Mouse (Mus musculus): ENCODE data around the gene Cxcl17. TPM values are rescaled to one million over a fixed set of nuclear protein-coding genes. Genes with fewer than 3 reads are reported as not detected.
"Not testable (repeated sequence)": the region's sequence is repeated elsewhere in the genome, so short reads cannot be mapped to it uniquely, and the experiment has no call there.

The Cxcl17 gene
- polyA plus RNA-seq, 1 experiment from 2014 or later: 0.18 TPM

DNA sequence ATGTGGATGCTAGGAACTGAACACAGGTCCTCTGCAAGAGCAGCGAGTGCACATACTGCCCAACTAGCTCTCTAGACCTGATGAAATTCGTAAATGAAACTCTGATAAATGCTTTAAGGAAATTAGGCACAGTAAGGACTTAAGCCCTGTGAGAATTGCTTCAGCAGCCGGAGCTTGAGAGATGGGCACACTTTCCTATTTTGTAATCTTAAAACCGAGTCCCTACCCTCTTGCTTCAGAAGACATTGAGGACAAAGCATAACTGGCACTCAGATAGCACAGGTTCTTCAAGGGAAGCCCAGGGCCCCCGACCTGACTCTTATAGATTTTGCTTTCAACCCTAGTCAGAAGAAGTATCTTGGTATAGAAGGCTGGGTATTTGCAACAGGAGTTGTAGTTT is 14.5 kb upstream of the Cxcl17 start:
- no peak overlapping the region for H3K4me2 ChIP-seq (ENCODE audit: low read depth, low read length)
- H3K4me3 ChIP-seq (ENCODE audit: low read length): no peak overlapping the region
- H3K36me3 ChIP-seq (ENCODE audit: control insufficient read depth, insufficient read depth, low read length): no peaks in the 10 kb centered on the region
- H3K27me3 ChIP-seq (replicated peaks; ENCODE audit: control insufficient read depth, insufficient read depth, low read length): no peaks in the 10 kb centered on the region
- no peaks in the 10 kb centered on the region for H3K9me3 ChIP-seq (ENCODE audit: control insufficient read depth, low read length)
- WGBS: 84% methylated on average over 5 of the region's 5 CpGs
- no peak overlapping the region for H3K9ac ChIP-seq (ENCODE audit: low read depth, low read length)
- no peaks in the 10 kb centered on the region; the same call in 1 of the 2 replicates for H3K4me1 ChIP-seq (ENCODE audit: control insufficient read depth, insufficient read depth, low read length)
- H3K27ac ChIP-seq (ENCODE audit: low read length): no peak overlapping the region
- ATAC-seq: no peak

DNA sequence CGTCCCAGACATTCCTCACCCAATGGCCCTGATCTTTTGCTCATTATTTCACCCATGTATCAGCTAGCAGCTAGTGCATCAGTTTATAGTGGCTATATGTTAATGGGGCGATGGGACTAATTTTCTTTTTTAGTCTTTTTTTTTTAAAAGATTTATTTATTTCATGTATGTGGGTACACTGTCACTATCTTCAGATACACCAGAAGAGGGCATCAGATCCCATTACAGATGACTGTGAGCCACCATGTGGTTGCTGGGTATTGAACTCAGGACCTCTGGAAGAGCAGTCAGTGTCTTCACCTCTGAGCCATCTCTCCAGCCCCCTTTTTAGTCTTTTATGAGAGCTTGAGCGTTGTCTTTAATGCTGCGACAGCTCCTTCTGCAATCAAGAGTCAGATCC is 13.7 kb upstream of the Cxcl17 start:
- not testable (repeated sequence) for ATAC-seq; H3K4me3 ChIP-seq (ENCODE audit: low read length); H3K36me3 ChIP-seq (ENCODE audit: control insufficient read depth, insufficient read depth, low read length); H3K9me3 ChIP-seq (ENCODE audit: control insufficient read depth, low read length); H3K27me3 ChIP-seq (replicated peaks; ENCODE audit: control insufficient read depth, insufficient read depth, low read length); H3K27ac ChIP-seq (ENCODE audit: low read length); H3K4me2 ChIP-seq (ENCODE audit: low read depth, low read length); H3K4me1 ChIP-seq (ENCODE audit: control insufficient read depth, insufficient read depth, low read length); H3K9ac ChIP-seq (ENCODE audit: low read depth, low read length)
- 91% methylated on average over 4 of the region's 4 CpGs for whole genome bisulfite sequencing

DNA sequence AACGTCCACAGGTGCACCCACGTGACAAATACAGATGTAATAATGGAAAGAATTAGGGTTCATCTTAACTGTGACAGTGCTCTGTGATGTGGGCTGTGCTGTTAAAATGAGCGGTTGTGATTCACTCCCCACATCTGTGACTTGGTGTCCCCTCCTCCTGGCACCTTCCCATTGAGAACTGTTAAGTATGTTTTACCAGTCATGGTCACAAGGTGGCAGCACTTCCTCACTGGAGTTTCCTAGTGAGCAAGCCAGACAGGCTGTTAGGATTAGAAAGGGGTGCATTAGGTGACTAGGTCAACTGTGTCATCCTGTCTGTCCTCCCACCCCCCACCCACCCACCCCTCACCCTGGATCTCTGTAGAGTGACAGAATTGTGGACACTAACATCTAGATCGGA is 11.7 kb upstream of the Cxcl17 start:
- no peaks in the 10 kb centered on the region for H3K36me3 ChIP-seq (ENCODE audit: control insufficient read depth, insufficient read depth, low read length)

DNA sequence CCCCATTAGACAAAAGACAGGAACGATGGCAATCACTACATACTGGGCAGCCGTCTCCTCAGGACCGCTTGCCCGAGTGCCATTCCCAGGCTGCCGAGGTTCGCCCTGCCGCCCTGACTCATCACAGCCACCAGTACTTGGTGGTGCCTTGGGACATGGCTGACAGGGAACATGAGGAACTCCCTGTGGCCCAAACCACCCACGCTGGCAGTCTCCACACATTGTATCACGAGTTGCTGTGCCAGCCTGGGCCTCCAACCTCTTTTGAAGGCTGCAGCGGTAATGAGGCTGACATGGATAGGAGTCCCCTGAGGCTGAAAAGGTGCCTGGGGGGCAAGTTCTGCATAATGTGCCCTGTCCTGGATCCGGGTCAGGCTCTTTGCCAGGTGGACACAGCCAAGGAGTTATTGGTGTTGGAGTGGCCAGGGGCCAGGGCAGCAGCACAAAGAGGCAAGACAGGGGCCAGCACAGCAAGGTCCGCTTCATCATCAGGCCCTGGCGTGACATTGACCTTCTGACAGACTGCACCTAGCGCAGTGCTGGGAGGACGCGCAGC is 9.7 kb upstream of the Cxcl17 start:
- H3K4me1 ChIP-seq (ENCODE audit: control insufficient read depth, insufficient read depth, low read length): no peaks in the 10 kb centered on the region
- no peaks in the 10 kb centered on the region for H3K36me3 ChIP-seq (ENCODE audit: control insufficient read depth, insufficient read depth, low read length)
- no peaks in the 10 kb centered on the region for H3K9me3 ChIP-seq (ENCODE audit: control insufficient read depth, low read length)
- 81% methylated on average over 16 of the region's 16 CpGs for WGBS
- no peak overlapping the region for H3K9ac ChIP-seq (ENCODE audit: low read depth, low read length)
- no peak overlapping the region for H3K4me2 ChIP-seq (ENCODE audit: low read depth, low read length)
- no peaks in the 10 kb centered on the region for H3K27me3 ChIP-seq (replicated peaks; ENCODE audit: control insufficient read depth, insufficient read depth, low read length)
- ATAC-seq: no peak
- no peak overlapping the region for H3K27ac ChIP-seq (ENCODE audit: low read length)
- no peak overlapping the region for H3K4me3 ChIP-seq (ENCODE audit: low read length)

More for the DNA sequence above, 11.7 kb upstream of the Cxcl17 start:
- H3K4me2 ChIP-seq (ENCODE audit: low read depth, low read length): no peak overlapping the region
- peak; percentile 50; the same call in 1 of the 2 replicates for ATAC-seq
- no peaks in the 10 kb centered on the region for H3K9me3 ChIP-seq (ENCODE audit: control insufficient read depth, low read length)
- H3K27ac ChIP-seq (ENCODE audit: low read length): no peak overlapping the region
- no peak overlapping the region for H3K9ac ChIP-seq (ENCODE audit: low read depth, low read length)
- no peaks in the 10 kb centered on the region for H3K27me3 ChIP-seq (replicated peaks; ENCODE audit: control insufficient read depth, insufficient read depth, low read length)
- no peak overlapping the region for H3K4me3 ChIP-seq (ENCODE audit: low read length)
- WGBS: 40% methylated on average over 4 of the region's 4 CpGs
- H3K4me1 ChIP-seq (ENCODE audit: control insufficient read depth, insufficient read depth, low read length): no peaks in the 10 kb centered on the region

DNA sequence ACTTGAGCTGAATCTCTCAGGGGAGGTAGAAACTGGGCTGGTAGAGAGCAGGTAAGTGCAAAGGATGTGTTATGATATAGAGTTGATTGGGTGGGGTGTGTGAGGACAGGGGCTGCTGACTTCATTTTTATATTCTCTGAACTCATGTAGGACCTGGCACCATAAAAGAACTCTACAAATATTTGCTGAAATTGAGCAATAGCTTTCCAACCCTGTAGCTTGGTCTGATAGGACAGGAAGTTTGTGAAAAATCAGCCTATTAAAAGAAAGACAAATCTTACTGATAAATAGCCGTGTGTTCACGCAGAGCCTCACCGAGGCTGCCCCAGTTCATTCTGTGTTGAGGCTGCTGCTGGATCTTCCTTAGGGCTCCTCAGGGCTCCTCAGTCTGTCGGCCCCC is 7.3 kb upstream of the Cxcl17 start:
- WGBS: 65% methylated on average over 4 of the region's 4 CpGs
- H3K9ac ChIP-seq (ENCODE audit: low read depth, low read length): no peak overlapping the region
- no peaks in the 10 kb centered on the region for H3K27me3 ChIP-seq (replicated peaks; ENCODE audit: control insufficient read depth, insufficient read depth, low read length)
- no peak overlapping the region for H3K27ac ChIP-seq (ENCODE audit: low read length)
- H3K9me3 ChIP-seq (ENCODE audit: control insufficient read depth, low read length): no peaks in the 10 kb centered on the region
- no peaks in the 10 kb centered on the region for H3K4me1 ChIP-seq (ENCODE audit: control insufficient read depth, insufficient read depth, low read length)
- H3K4me2 ChIP-seq (ENCODE audit: low read depth, low read length): no peak overlapping the region
- H3K36me3 ChIP-seq (ENCODE audit: control insufficient read depth, insufficient read depth, low read length): no peaks in the 10 kb centered on the region
- H3K4me3 ChIP-seq (ENCODE audit: low read length): no peak overlapping the region
- ATAC-seq: no peak

DNA sequence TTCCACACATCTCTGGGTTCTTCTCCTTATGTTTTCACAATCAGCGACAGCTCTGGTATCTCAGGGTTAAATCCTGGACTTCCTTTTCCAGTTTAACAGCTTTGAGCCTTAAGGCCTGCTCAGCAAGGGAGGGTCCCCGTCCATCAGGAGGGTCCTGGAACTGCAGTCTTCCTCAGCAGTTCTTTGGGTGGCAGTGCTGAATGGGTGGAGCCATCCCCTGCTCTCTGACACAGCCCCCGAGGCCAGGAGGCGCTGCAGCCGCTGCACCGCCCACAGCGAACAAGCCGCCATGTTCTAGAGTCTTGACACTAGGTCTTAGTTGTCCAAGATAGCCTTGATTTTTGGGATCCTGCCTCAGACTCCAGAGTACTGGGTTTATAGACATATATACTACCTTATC is 6.8 kb upstream of the Cxcl17 start:
- no peaks in the 10 kb centered on the region for H3K36me3 ChIP-seq (ENCODE audit: control insufficient read depth, insufficient read depth, low read length)
- H3K27me3 ChIP-seq (replicated peaks; ENCODE audit: control insufficient read depth, insufficient read depth, low read length): no peaks in the 10 kb centered on the region
- H3K9me3 ChIP-seq (ENCODE audit: control insufficient read depth, low read length): no peaks in the 10 kb centered on the region
- H3K4me1 ChIP-seq (ENCODE audit: control insufficient read depth, insufficient read depth, low read length): no peaks in the 10 kb centered on the region
- 76% methylated on average over 8 of the region's 8 CpGs for WGBS
- ATAC-seq: no peak
- H3K4me2 ChIP-seq (ENCODE audit: low read depth, low read length): no peak overlapping the region
- no peak overlapping the region for H3K27ac ChIP-seq (ENCODE audit: low read length)
- no peak overlapping the region for H3K4me3 ChIP-seq (ENCODE audit: low read length)
- H3K9ac ChIP-seq (ENCODE audit: low read depth, low read length): no peak overlapping the region

DNA sequence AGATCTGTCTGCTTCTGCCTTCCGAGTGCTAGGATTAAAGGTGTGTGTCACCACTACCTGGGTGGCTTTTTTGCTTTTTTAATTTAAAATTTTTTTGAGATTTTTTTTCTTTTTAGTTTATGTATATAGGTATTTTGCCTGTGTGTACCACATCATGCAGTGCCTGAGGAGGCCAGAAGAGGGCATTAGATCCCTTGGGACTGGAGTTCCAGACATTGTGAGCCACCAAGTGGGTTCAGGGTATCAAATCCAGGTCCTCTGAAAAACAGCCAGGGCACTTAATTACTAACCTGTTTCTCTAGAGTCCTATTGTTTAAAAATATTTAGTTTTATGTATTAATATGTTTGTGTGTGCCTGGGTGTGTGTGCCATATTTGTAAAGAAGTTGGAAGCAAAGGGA is 4.9 kb upstream of the Cxcl17 start:
- Histone ChIP-seq H3K36me3 (ENCODE audit: control insufficient read depth, insufficient read depth, low read length) (no peaks in the 10 kb centered on the region), H3K4me3 (ENCODE audit: low read length) (no peak overlapping the region), H3K27ac (ENCODE audit: low read length) (no peak overlapping the region), H3K4me2 (ENCODE audit: low read depth, low read length) (no peak overlapping the region), H3K9ac (ENCODE audit: low read depth, low read length) (no peak overlapping the region), H3K27me3 (replicated peaks; ENCODE audit: control insufficient read depth, insufficient read depth, low read length) (no peaks in the 10 kb centered on the region), H3K4me1 (ENCODE audit: control insufficient read depth, insufficient read depth, low read length) (no peaks in the 10 kb centered on the region), H3K9me3 (ENCODE audit: control insufficient read depth, low read length) (no peaks in the 10 kb centered on the region)
- ATAC-seq: no peak
- WGBS: 89% methylated on average over 1 of the region's 1 CpGs

DNA sequence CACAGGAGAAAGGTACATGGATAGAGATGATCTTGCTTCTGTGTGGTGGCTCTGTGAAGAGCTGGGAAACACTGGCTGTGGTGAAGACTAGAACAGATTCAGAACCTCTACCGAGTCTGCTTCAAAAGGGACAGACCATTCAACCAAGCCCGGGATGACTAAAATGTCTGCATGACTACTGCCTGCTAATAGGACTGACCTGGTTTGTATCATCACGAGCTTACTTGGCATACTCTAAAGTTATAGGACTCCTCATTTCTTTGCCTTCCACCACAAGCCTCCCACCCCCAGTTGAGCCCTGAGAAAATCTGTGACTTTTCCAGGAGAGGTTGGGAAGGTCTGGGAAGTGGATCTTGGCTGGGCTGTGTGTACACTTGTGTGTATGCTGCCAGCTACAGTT is 825 bp downstream of the Cxcl17 start:
- H3K9ac ChIP-seq (ENCODE audit: low read depth, low read length): no peak overlapping the region
- no peak overlapping the region for H3K4me3 ChIP-seq (ENCODE audit: low read length)
- no peak overlapping the region for H3K4me2 ChIP-seq (ENCODE audit: low read depth, low read length)
- H3K27me3 ChIP-seq (replicated peaks; ENCODE audit: control insufficient read depth, insufficient read depth, low read length): no peaks in the 10 kb centered on the region
- ATAC-seq: no peak
- no peaks in the 10 kb centered on the region for H3K36me3 ChIP-seq (ENCODE audit: control insufficient read depth, insufficient read depth, low read length)
- WGBS: 72% methylated on average over 3 of the region's 3 CpGs
- no peak overlapping the region for H3K27ac ChIP-seq (ENCODE audit: low read length)
- H3K4me1 ChIP-seq (ENCODE audit: control insufficient read depth, insufficient read depth, low read length): no peaks in the 10 kb centered on the region
- H3K9me3 ChIP-seq (ENCODE audit: control insufficient read depth, low read length): no peaks in the 10 kb centered on the region

DNA sequence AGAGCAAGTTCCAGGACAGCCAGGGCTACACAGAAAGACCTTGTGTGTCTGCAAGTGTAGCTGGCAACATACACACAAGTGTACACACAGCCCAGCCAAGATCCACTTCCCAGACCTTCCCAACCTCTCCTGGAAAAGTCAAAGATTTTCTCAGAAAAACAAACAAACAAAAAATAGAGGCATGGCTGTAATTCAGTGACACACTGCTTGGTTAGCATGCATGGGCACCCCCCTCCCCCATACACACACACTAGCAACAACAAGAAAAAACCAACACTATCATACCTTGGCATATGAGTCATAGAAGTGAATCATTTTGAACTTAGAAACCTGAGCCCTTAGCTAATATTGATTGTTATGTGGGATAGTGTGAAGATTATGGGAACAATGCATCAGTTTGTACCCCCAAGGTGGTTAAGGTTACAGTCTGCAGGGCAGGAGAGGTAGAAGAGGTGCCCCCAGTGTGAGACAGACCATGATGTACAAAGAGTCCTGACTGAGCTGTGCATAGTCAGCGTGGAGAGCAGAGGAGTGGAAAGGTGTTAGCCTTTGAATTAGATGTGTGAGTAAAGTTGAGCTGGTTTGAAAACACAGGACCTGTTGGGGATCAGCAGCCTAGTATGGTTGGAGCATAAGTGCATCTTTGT is 1.6 kb downstream of the Cxcl17 start:
- 74% methylated on average over 1 of the region's 1 CpGs for whole genome bisulfite sequencing
- no peak overlapping the region for H3K4me2 ChIP-seq (ENCODE audit: low read depth, low read length)
- no peaks in the 10 kb centered on the region for H3K9me3 ChIP-seq (ENCODE audit: control insufficient read depth, low read length)
- H3K27ac ChIP-seq (ENCODE audit: low read length): no peak overlapping the region
- no peak overlapping the region for H3K4me3 ChIP-seq (ENCODE audit: low read length)
- no peaks in the 10 kb centered on the region for H3K4me1 ChIP-seq (ENCODE audit: control insufficient read depth, insufficient read depth, low read length)
- no peaks in the 10 kb centered on the region for H3K27me3 ChIP-seq (replicated peaks; ENCODE audit: control insufficient read depth, insufficient read depth, low read length)
- H3K36me3 ChIP-seq (ENCODE audit: control insufficient read depth, insufficient read depth, low read length): no peaks in the 10 kb centered on the region
- ATAC-seq: no peak
- H3K9ac ChIP-seq (ENCODE audit: low read depth, low read length): no peak overlapping the region
